ENCODE assay signal across 18 mouse cellular contexts in the genomic region with DNA sequence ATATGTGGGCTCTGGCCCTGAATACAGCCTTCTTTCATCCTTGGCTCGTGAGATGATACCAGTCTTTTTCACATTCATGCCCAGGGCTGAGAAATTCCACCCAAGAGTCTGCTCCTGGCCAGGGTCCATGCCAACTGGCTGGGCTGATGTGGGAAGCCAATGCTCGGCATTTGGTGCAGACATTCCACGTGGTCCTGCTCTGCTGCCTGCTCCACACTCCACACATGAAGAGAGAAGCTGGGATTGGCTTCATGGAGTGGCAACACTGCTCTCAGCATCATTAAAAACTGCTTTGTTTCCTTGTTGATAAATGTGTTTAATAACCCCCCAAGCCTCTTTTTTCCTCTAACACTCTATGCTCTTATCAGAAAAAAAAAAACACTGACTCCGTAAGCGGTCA.
"Had no signal": no experiment of that assay in that cellular context is flagged by ENCODE, and none has a peak within 500 bp of the region (broad histone marks: within the 10 kb centered on the region; RNA-seq: fewer than 3 reads in every experiment).

No protein-coding gene starts in this region.

- DNase-seq: kidney, adult 9 months; kidney, postnatal 10 days; kidney, postnatal 4 days; lung, adult 2 months; lung, postnatal 36 days; midbrain, embryonic 14.5 days; right cerebral cortex, adult 18-20 months; spleen, adult 18-20 months; thymus, adult 18-20 months; thymus, postnatal 14 days had no signal

- H3K27me3 ChIP-seq: liver, embryonic 15.5 days; neural tube, embryonic 12.5 days had no signal

- H3K4me2 ChIP-seq: liver, embryonic 11.5 days; liver, embryonic 15.5 days; neural tube, embryonic 12.5 days had no signal

- H3K36me3 ChIP-seq: limb, embryonic 10.5 days; liver, embryonic 15.5 days; neural tube, embryonic 12.5 days had no signal

- H3K4me3 ChIP-seq: layer of hippocampus, adult 2 months; left cerebral cortex, adult 2 months; limb, embryonic 10.5 days; liver, embryonic 15.5 days; myocyte; neural tube, embryonic 12.5 days had no signal

- H3K27ac ChIP-seq: layer of hippocampus, adult 2 months; left cerebral cortex, adult 2 months; limb, embryonic 10.5 days; liver, embryonic 15.5 days; neural tube, embryonic 12.5 days had no signal

- ATAC-seq: lung, postnatal 0 days had no signal

- H3K9me3 ChIP-seq: limb, embryonic 10.5 days; liver, embryonic 15.5 days; neural tube, embryonic 12.5 days had no signal

- H3K4me1 ChIP-seq: limb, embryonic 10.5 days; liver, embryonic 15.5 days; neural tube, embryonic 12.5 days had no signal

- H3K9ac ChIP-seq: liver, embryonic 15.5 days; neural tube, embryonic 12.5 days had no signal
